Mouse (Mus musculus) E14TG2a.4 (cell line): ENCODE results near the gene Dbn1.
"Not testable (repeated sequence)": the region's sequence is repeated elsewhere in the genome, so short reads cannot be mapped to it uniquely, and the experiment has no call there.

Experiments used
- H3K27me3 ChIP-seq: 2 replicates; pipeline ENCODE4 v1.6.1; 2014; ENCODE audit warnings: low read length, control low read depth; ENCODE audit not compliant: insufficient read depth
- H3K36me3 ChIP-seq: 2 replicates; pipeline ENCODE4 v1.6.1; 2014; ENCODE audit warnings: low read length, control low read depth; ENCODE audit not compliant: insufficient read depth
- H3K4me1 ChIP-seq: replicated peaks from 2 replicates; pipeline ENCODE4 v1.6.1; 2014; ENCODE audit warnings: low read depth, low read length, control low read depth
- H3K4me3 ChIP-seq: replicated peaks from 2 replicates; pipeline ENCODE4 v1.5.1; 2014; ENCODE audit warnings: mild to moderate bottlenecking, low read length
- H3K9me3 ChIP-seq: 2 replicates; pipeline ENCODE4 v1.6.1; 2014; ENCODE audit warnings: low read length, control low read depth
- CTCF ChIP-seq: conservative IDR thresholded peaks from 2 replicates; pipeline ENCODE4 v1.5.1; 2014; ENCODE audit warnings: low read length
- NANOG ChIP-seq: IDR thresholded peaks from 2 replicates; pipeline ENCODE4 v1.6.1; 2014; ENCODE audit warnings: borderline replicate concordance, low read length, mixed read lengths
- POU5F1 ChIP-seq: IDR thresholded peaks from 2 replicates; pipeline ENCODE4 v1.6.1; 2014; ENCODE audit warnings: low read length, borderline replicate concordance

Gene Dbn1

DNA sequence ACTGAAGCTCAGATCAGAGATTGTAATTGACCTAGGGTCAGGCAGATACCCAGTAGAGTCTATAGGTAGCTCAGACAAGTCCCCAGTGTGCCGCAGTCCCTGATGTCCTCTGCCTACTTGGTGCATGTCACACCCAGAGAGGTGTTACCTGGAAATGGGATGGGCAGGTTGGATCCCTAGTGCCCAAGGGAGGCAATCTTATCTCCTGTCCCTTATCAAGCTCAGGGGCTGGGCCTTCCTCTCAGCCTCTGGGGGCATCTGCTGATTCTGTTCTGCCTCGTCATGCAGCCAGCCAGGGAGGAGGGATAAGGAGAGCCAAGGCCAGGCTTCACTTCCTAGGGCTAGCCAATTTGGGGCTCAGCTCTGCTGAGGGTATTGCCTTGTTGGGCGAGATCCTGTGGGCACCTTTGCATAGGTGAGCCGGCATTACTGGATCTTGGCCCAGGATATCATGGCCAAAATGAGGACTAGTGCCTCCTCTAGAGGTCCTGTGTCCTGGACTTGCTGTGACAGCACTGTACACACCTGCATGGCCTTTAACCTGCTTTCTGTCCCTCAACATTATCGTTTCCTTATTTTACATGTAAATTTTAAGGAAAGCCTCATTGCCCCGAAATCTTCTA, 41.3 kb downstream of the Dbn1 start:
- H3K4me3 ChIP-seq: peak overlapping the region; percentile 98
- H3K36me3 ChIP-seq: peaks cover 50% of the 10 kb centered on the region
- H3K27me3 ChIP-seq: no peaks in the 10 kb centered on the region
- H3K4me1 ChIP-seq: peaks cover 80% of the 10 kb centered on the region
- no peak for TF ChIP-seq POU5F1
- no peaks in the 10 kb centered on the region for H3K9me3 ChIP-seq

DNA sequence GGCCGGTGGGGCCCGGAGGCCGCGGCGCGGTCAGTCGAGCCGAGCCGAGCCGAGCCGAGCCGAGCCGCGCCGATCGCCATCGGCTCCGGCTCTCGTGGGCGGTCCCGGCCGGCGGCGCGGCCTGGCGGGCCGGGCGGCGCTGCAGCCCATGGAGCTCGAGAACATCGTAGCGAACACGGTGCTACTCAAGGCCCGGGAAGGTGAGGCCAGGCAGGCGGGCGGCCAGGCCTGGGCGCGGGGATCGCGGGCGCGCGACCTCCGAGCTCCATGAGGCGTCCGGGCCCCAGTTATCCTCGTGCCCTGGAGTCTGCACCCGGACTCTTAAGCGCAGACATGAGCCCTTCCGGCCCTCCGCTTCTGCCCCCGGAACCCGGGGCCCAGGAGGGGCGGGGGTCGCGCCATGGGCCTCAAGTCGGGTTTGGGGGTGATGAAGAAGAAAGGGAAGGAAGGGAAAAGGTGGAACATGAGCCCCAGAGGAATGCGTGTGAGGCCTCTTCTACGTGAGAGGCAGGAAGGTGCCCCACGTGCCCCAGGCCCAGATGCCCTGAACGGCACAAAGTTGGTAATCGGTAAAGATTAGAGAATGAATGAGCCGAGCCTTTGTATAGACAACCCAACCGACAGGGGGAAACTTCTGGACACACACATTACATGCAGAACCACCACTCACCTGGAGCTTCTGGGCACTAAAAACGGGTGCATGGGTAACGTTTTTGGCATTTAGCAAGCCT, 42.4 kb downstream of the Dbn1 start:
- Histone ChIP-seq H3K4me3 (peak overlapping the region; percentile 98), H3K9me3 (no peaks in the 10 kb centered on the region), H3K4me1 (peaks cover 69% of the 10 kb centered on the region), H3K36me3 (peaks cover 40% of the 10 kb centered on the region), H3K27me3 (no peaks in the 10 kb centered on the region)
- TF ChIP-seq CTCF (no peak), POU5F1 (no peak), NANOG (no peak)

DNA sequence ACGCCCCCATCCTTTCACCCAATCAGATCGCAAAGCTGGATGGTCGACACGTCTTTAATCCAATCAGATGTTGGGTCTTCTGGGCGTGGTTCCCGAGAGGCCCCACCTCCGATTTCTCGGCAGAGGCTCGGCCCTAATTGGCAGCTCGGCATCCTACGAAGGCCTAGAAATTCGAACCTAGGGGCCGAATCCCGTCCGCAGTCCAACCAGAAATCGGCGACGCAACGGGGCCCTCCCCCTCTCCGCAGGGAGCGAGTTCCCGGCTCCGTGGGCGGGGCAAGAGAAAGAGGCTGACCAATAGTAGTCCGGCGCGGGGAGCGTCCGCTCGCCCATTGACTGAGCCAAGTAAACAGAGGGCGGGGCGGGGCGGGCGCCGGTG, 43.0 kb downstream of the Dbn1 start, which contains the start of gene Grk6:
TSS of gene Grk6 (plus strand) at position 136 of the 379 bp plus-strand sequence.
- Histone ChIP-seq H3K9me3 (peaks cover 5% of the 10 kb centered on the region; the same call in 1 of the 2 replicates), H3K36me3 (peaks cover 34% of the 10 kb centered on the region), H3K4me3 (peak within 1 kb of the TSS; percentile 98), H3K4me1 (peaks cover 63% of the 10 kb centered on the region), H3K27me3 (no peaks in the 10 kb centered on the region)
- TF ChIP-seq POU5F1 (no peak), CTCF (no peak), NANOG (no peak; the same call in 1 of the 2 replicates)

DNA sequence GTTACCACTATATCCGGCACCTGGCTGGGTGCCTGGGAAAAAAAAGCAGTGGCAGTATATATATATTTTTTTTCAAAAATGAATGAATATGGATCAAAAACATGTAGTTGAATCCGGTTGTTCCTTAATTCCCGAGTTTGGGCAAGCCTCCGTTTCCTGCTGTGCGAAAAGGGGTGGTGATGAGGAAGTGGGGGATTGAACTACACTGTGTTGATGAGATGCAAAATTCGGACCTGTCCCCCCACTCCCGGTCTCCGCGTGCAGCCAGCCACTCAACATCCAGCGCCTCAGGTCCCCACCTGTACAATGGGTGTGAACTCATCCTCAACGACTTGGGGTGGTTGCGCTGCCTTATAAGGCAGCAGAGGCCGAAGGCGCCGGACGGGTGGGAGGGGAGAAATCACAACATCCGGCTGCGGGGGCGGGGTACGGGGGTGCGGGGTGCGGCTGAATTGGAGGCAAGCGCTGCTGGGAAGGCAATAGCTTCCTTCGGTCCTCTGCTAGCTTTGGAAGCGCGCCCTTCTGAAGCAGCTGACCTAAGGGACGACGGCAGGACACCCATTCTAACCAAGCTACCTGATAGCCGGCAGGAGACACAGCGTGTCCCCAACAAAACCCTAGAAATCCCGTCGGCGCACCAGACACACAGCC, 43.5 kb downstream of the Dbn1 start:
- H3K9me3 ChIP-seq: peaks cover 10% of the 10 kb centered on the region
- peak overlapping the region; percentile 98 for H3K4me3 ChIP-seq
- no peak for TF ChIP-seq NANOG
- no peak for TF ChIP-seq CTCF
- no peak for TF ChIP-seq POU5F1
- H3K27me3 ChIP-seq: no peaks in the 10 kb centered on the region
- peaks cover 58% of the 10 kb centered on the region for H3K4me1 ChIP-seq
- H3K36me3 ChIP-seq: peaks cover 29% of the 10 kb centered on the region

DNA sequence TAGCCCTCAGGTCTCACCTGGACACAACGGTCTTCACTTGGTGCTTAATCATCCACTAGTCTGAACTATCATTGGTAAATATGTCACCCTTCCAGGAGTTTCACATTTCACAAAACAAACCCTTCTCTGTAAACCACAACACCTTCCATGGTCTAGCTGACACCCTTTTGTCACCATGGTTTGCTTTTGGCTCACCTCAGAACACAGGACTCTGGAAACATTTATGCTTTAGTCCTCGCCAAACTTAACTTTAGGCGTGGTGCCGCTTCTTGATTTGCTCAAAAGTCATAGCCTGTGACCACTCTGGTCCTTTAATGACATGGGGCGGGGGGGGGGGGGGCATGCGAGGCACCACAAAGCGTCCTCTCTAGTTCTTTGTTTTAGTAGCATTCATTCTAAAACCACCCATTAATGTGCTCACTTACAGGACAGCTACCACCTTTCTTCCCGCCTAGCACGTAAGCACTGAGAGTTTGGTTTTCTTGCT, 44.1 kb downstream of the Dbn1 start:
- Histone ChIP-seq H3K36me3 (peaks cover 23% of the 10 kb centered on the region), H3K9me3 (peaks cover 16% of the 10 kb centered on the region), H3K4me1 (peaks cover 52% of the 10 kb centered on the region), H3K4me3 (peak overlapping the region; percentile 98), H3K27me3 (no peaks in the 10 kb centered on the region)
- TF ChIP-seq CTCF (no peak), POU5F1 (no peak), NANOG (no peak)

DNA sequence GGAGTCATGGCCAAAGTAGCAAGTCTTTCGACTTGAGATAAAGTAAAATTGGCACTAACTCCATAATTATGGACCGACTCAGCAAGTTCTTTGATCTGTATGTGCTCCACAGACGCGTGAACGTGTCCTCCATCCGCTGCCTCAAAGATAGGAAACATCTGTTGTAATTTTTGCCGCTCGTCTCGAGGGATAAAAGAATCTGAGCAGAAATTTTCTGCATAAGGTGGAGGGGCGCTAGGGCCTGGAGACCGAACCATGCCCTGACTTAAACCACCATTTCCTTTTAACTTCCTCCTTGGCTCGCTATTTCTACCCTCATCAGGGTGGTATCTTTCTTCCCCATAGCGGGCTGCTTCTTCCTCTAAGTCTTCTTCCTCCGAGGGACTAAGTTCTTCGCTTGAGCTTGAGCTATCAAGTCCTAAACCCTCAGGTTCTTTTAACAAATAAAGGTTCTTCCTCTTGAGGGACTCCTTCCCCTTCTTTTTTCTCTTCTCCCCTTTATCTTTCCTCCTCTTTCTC, 50.7 kb downstream of the Dbn1 start:
- H3K4me3 ChIP-seq, H3K36me3 ChIP-seq, H3K27me3 ChIP-seq, H3K4me1 ChIP-seq: not testable (repeated sequence)
- H3K9me3 ChIP-seq: peaks cover 71% of the 10 kb centered on the region

DNA sequence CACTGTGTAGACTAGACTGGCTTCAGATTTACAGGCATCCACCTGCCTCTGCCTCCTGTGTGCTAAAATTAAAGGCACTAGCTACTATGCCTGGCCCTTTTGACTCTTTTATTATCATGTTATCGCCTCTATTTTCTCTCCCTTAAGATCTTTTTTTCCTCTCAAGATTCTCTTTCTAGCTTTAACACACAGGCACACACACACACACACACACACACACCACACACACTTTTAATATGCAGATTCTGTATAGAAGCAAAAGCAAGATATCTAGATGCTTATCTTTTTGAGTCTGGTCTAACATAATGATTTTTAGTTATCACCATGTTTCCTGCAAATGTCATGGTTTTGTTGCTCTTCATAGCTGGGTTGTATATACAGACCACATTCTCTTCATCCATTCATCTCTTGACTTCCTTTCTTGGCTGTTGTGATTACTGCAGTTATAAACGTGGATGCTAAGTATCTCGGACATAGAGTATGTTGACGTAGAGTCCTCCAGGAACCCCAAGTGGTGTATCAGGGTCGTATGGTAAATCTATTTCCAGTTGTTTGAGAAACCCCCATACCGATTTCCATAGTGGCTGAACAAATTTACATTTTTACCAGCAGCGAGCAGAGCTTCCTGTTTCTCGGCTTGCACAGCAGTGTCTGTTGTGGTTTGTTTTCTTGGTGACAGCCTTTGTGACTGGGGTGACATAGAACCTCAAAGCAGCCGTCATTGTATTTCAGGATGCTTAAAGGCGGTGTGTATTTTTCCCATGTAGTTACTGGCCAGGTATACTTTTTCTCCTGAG, 55.8 kb downstream of the Dbn1 start:
- Histone ChIP-seq H3K36me3 (no peaks in the 10 kb centered on the region), H3K9me3 (peaks cover 45% of the 10 kb centered on the region), H3K27me3 (peaks cover 5% of the 10 kb centered on the region; the same call in 1 of the 2 replicates), H3K4me1 (no peaks in the 10 kb centered on the region; the same call in 1 of the 2 replicates), H3K4me3 (no peak overlapping the region)
- TF ChIP-seq POU5F1: no peak
- TF ChIP-seq NANOG: no peak
- TF ChIP-seq CTCF: no peak

DNA sequence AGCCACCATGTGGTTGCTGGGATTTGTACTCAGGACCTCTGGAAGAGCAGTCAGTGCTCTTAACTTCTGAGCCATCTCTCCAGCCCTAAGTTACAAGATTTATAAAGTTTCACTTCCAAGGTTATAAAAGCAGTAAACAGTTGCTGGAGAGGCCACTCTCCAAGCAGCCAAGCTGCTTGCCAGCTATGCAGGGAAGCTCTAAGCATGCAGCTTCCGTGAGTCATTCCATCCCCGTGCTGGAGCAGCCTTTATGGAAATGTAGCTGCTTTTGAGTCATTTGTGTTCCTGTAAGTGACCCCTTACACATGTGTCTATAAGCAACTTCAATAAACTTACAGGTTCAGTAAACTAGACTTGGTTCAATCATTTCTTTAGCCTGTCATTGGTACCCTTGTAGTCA, 57.3 kb downstream of the Dbn1 start:
- no peaks in the 10 kb centered on the region; the same call in 1 of the 2 replicates for H3K4me1 ChIP-seq
- no peaks in the 10 kb centered on the region for H3K36me3 ChIP-seq
- H3K27me3 ChIP-seq: peaks cover 18% of the 10 kb centered on the region
- TF ChIP-seq NANOG (no peak), CTCF (no peak), POU5F1 (no peak)
- H3K4me3 ChIP-seq: no peak overlapping the region
- peaks cover 30% of the 10 kb centered on the region for H3K9me3 ChIP-seq
